Mouse (Mus musculus) urinary bladder, postnatal 36 days (tissue): ENCODE measurements around the gene Cys1.
A peak's percentile ranks its signal among the peaks of the same experiment; 100 is the strongest.
"Not testable (repeated sequence)": the region's sequence is repeated elsewhere in the genome, so short reads cannot be mapped to it uniquely, and the experiment has no call there.

Experiments
- DNase-seq, 2 experiments: peaks; one replicate each; pipeline ENCODE4 v3.0.0; 2022; ENCODE audit warnings: low spot score in 2 of 2, mixed read lengths in 1 of 2

Cys1 gene

GRCm38 (mm10) chr12:24645901-24646300 is 35.7 kb downstream of the Cys1 start:
- DNase-seq = no peak

- DNase-seq = peak in 1 of 2 experiments; percentile 25
These were observed 37.5 kb downstream of the Cys1 start for GRCm38 (mm10) chr12:24644125-24644571.

- peak; percentile 35 to 75 for DNase-seq
These were observed 39.2 kb downstream of the Cys1 start for GRCm38 (mm10) chr12:24642370-24642802.

GRCm38 (mm10) chr12:24638787-24639186 is 42.8 kb downstream of the Cys1 start:
- not testable (repeated sequence) for DNase-seq

- no peak for DNase-seq
These were observed 47.0 kb downstream of the Cys1 start for GRCm38 (mm10) chr12:24634648-24635047.

- DNase-seq = no peak
These were observed 47.4 kb downstream of the Cys1 start for GRCm38 (mm10) chr12:24634212-24634611.

- peak in 1 of 2 experiments; percentile 23 for DNase-seq
These were observed 47.8 kb downstream of the Cys1 start for GRCm38 (mm10) chr12:24633753-24634191.

GRCm38 (mm10) chr12:24632404-24632803 is 49.2 kb downstream of the Cys1 start:
- DNase-seq = no peak

- DNase-seq = peak; percentile 39 to 46
These were observed 51.4 kb downstream of the Cys1 start for GRCm38 (mm10) chr12:24630220-24630619.

GRCm38 (mm10) chr12:24627215-24627614 is 54.4 kb downstream of the Cys1 start:
- DNase-seq = no peak

- no peak for DNase-seq
These were observed 55.2 kb downstream of the Cys1 start for GRCm38 (mm10) chr12:24626401-24626800.

GRCm38 (mm10) chr12:24623486-24624251 is 57.9 kb downstream of the Cys1 start:
- DNase-seq = no peak

- DNase-seq = no peak
These were observed 62.2 kb downstream of the Cys1 start for GRCm38 (mm10) chr12:24619436-24619835.
